Mouse (Mus musculus): ENCODE data around the gene Trpv6. TPM values are rescaled to one million over a fixed set of nuclear protein-coding genes. Genes with fewer than 3 reads are reported as not detected.

Trpv6 gene
- polyA plus RNA-seq, 1 experiment from 2014 or later, result 10.0 TPM

Other genes with a start within 250 kb of the Trpv6 start
- 130 and 164 TPM in 2 replicates for gene Gm5771, start 244.0 kb downstream of the Trpv6 start, polyA plus RNA-seq (2015; fragmentation: Nextera tagmentation; extraction: Ambion mirVana)
- 114 and 181 TPM in 2 replicates for gene Gm10334, start 190.3 kb downstream of the Trpv6 start, polyA plus RNA-seq (2015; fragmentation: Nextera tagmentation; extraction: Ambion mirVana)
- 456 and 532 TPM in 2 replicates for gene Prss1, start 177.5 kb downstream of the Trpv6 start, polyA plus RNA-seq (2015; fragmentation: Nextera tagmentation; extraction: Ambion mirVana)
- gene Prss2, start 114.6 kb downstream of the Trpv6 start, polyA plus RNA-seq (2015; fragmentation: Nextera tagmentation; extraction: Ambion mirVana), result 197 and 293 TPM in 2 replicates
- gene Ephb6, start 30.9 kb downstream of the Trpv6 start, polyA plus RNA-seq (2015; fragmentation: Nextera tagmentation; extraction: Ambion mirVana), result 11.0 and 11.7 TPM in 2 replicates
- gene Trpv5, start 44.4 kb upstream of the Trpv6 start, polyA plus RNA-seq (2015; fragmentation: Nextera tagmentation; extraction: Ambion mirVana), result 0.06 TPM in 1 of 2 replicates, not detected in the other
- 0.57 and 0.65 TPM in 2 replicates for gene Llcfc1, start 48.0 kb upstream of the Trpv6 start, polyA plus RNA-seq (2015; fragmentation: Nextera tagmentation; extraction: Ambion mirVana)
- 9.7 and 12.7 TPM in 2 replicates for gene Kel, start 67.9 kb upstream of the Trpv6 start, polyA plus RNA-seq (2015; fragmentation: Nextera tagmentation; extraction: Ambion mirVana)
- not detected in 2 replicates for gene Olfr459, start 138.8 kb upstream of the Trpv6 start, polyA plus RNA-seq (2015; fragmentation: Nextera tagmentation; extraction: Ambion mirVana)
- not detected in 2 replicates for gene Pip, start 211.1 kb upstream of the Trpv6 start, polyA plus RNA-seq (2015; fragmentation: Nextera tagmentation; extraction: Ambion mirVana)
- gene Sval2, start 216.6 kb upstream of the Trpv6 start, polyA plus RNA-seq (2015; fragmentation: Nextera tagmentation; extraction: Ambion mirVana), result not detected in 2 replicates